Mouse (Mus musculus) T-cell, adult 2 months (primary cell): ENCODE data around the gene Gm42878.

Experiments used
- DNase-seq: peaks from one replicate; pipeline ENCODE4 v3.0.0; 2022; ENCODE audit warnings: low spot score

Gene Gm42878

DNA sequence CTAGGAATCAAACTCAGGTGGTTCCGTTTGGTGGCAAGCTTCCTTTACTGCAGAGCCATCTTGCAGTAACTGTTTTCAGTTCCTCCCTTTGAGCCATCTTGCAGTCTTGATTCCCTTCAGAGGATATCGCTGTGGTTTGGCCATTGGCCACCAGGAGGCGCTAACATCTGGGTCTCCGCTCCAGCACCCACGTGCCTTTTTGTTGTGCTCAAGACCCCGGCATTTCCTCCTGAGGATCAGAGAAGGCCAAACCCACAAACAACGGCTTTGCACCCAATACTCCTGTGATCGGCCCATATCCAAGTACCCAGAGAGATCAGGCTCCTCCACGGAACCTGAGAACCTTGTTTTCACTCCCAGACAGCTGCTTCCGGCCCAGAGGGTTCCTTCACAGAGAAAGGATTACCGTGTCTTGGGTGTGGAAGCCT is 19.2 kb upstream of the Gm42878 start:
- peak; percentile 90 for DNase-seq

DNA sequence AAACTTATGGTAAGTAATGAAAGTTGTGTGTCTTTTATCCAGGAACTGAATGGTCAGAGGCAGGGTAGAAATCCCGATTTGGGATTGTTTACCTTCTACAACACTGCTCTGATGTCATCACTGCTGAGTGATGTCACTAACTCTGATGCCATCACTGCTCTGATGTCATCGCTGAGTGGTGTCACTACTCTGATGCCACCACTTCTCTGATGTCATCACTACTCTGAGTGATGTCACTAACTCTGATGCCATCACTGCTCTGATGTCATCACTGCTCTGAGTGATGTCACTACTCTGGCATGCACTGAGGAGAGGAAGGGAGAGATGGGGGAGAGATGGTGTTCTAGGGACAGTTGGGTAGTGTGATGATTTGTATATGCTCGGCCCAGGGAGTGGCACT is 17.2 kb upstream of the Gm42878 start:
- no peak for DNase-seq

DNA sequence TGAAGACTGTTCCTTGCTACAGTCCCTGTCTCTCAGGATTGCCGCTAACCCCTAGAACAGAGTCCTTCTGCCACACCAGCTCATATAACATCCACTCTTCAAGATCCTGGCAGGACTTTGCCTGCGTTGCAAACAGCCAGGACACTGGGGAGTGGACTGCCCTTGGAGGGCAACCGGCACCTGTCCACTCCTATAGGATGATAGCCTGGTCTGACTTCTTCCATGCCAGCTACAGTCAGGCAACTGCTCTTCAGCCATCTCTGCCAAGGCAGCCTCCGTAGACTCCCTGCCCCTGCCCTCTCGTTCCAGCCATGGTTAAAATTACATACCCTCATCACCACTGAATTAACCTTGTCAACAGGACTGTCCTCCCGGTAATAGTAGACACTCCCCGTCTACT is 3.9 kb upstream of the Gm42878 start:
- DNase-seq, result no peak

DNA sequence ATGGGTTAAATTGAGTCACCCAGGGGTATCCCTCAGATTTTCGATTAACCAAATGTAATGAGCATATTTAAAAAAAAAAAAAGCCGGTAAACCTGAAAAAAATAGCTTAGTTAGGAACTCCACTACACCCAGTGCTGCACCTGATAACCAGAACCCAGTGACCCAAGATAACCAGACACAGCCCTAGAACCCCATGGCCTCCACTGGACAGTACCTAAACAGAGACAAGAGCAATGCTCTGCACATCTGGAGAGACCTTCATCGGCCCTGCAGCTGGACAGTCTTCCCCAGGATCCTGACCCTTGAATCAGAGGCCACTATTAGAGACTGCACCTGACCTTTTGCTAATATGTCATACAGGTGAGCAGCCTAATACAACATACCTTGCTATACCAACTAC is 1.8 kb upstream of the Gm42878 start:
- no peak for DNase-seq

DNA sequence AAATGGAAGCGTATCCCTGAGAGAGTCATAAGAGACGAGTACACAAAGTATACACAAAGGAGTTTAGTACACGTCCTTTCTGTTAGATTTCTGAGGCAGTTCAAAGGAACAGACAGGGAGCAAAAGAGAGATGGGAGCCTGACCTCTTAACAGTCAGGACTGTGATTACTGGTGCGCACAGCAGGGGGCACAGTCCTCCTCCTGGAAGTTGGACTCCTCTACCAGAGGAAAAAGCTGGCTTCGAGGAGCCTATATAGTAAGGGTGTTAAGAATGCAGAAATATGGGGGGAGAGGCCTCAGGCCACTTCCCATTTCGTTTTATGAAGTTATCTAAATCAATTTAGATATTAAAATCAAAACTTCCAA is 1.2 kb upstream of the Gm42878 start:
- peak; percentile 52 for DNase-seq

DNA sequence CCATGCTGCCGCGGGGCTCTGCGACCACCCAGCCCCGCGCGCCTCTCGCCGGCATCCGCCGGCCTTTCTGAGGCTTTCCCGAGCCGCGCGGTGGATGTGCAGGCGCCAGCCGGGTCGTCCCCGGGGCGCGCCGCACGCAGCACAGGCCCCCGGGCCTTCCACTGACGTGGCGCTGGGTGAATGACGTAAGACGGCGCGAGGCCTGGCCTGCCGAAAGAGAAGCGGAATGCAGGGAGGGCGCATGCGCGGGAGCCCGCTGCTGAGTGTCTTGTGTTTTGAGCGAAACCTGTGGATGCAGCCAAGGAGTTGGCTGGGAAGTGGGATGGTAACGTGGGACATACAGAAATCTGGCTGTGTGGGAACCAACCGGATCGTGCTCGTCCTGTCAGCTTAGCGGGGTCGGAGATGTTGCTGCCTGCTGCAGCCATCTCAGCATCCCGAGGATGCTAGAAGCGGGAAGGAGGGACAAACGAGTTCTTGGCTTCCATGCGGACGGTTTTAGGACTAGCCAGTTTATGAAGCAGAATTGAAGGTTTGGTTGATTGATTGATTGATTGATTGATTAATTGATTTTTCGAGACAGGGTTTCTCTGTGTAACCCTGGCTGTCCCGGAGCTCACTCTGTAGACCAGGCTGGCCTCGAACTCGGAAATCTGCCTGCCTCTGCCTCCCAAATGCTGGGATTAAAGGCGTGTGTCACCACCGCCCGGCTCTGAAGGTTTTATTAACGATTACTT is 679 bp upstream of the Gm42878 start, which contains the start of gene Mapkapk5:
Gene Mapkapk5, minus strand, starts transcription at position 113 of the 737 bp plus-strand sequence.
- peak; percentile 96 for DNase-seq

DNA sequence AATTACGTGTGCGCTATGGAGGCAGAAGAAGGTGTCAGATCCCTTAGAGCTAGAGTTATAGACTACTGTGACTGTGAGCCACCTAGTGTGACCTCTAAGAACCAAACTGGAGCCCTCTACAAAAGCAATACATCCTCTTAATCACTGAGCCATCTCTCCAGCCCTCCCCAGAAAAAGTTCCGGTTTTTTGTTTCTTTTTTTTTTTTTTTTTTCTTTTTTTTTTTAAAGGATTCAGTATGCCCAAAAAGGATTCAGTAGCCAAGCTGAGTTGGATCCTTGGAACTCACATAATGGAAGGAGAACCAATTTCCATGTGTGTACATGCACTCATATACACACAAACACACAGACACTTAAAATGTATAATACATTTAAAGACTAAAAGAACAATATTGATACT is 1.9 kb downstream of the Gm42878 start:
- DNase-seq, result no peak

DNA sequence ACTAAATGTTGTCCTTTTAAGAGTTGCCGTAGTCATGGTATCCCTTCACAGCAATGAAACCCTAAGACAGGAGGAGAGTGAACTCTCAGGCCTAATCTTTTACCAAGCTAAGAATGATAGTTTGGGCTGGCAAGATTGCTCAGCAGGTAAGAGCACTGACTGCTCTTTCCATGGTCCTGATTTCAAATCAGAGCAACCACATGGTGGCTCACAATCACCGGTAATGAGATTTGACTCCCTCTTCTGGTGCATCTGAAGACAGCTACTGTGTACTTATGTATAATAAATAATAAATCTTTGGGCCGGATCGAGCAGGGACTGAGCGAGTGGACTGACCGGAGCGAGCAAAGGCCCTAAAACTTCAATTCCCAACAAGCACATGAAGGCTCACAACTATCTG is 4.0 kb downstream of the Gm42878 start:
- no peak for DNase-seq

DNA sequence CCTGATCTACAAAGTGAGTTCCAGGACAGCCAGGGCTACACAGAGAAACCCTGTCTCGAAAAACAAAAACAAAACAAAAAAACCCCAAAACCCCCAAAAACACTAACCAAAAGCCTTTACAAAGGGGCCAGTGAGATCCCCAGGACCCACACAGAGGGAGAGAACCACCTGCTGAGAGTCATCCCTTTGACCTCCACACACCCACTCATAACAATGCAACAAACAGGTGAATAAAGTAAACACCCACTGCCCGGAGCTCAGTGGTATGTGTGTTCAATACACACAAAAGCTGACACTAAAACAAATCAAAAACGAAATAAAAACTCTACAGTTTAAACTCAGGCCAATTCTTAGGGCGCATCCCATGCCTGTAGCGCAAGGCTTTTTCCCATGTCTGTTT is 5.2 kb downstream of the Gm42878 start:
- no peak for DNase-seq

DNA sequence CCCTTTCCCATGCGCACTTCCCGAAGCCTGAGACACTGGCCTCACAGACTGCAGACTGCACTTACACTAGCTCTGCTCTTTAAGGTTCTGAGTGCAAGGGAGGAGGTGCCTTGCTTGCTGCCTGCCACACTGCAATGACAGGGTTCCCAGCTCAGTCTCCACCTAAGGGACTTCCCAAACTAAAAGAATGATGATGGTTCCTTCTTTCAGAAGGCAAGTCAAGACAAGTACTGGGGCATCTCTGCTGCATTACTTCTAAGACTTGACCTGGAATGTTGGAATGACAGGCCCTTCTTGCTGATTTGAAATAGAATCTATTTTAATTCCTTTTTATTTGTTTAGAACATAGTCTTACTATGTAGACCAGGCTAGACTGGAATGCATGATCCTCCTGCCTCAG is 7.7 kb downstream of the Gm42878 start:
- DNase-seq, result no peak

DNA sequence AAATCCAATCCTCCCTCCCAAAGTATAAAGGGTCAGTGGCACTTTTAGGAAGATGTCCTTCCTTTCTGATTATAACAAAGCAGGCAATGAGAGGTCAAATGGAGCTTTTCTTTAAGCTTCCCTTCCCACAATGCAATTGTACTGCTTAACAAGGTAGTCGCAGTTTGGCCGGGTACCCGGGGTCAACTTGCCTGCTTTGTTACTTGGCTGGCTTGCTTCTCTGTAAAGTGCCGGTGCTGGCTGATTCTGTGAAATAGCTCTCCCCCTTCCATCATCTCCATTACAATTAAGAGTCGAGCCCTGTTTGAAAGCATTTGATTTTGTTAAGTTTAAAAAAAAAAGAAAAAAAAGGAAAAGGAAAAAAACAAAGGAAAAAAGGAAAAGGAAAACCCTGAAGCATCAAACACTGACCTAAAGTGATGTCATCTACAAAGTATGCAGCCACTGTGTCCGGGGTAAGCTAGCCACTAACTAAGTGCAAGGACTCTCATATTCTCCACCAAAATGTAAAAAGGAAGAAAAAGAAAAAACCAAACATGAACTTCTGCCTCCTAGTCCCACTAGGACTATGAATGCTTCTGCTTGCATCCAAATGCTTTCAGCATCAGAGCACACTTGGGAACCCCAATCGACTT is 8.2 kb downstream of the Gm42878 start:
- DNase-seq, result no peak

DNA sequence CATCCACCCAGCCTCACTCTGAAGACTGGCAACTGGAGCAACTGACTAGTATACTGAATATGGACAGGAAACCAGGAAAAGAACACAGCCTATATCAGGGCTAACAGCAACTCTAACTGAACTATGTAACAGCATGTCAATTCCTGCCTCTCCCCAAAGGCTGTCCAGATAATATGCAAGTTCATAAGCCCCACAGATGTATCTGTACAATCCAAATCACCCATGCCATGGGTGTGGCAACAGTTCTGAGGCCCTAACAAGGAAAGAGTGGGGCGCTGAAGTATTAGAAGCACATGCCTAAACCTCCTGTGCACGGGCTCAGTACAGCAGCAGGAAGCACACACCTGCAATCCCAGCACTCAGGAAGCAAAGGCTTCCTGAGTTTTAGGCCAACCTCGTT is 10.2 kb downstream of the Gm42878 start:
- DNase-seq, result no peak

DNA sequence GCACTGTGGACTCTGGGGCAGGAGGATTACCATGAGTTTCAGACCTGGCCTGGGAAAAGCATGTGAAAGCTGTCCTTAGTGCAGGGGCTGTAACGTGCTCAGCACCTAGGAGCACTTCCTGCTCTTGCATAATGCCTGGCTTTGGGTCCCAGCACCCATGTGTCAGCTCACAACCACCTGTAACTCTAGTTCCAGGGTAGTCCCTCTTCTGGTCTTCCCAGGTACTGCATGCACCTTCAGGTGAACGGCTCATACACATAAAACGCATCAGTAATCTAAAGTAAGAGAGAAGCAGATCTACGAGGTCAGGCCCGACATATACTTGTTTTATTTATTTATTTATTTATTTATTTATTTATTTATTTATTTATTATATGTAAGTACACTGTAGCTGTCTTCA is 10.8 kb downstream of the Gm42878 start:
- peak; percentile 16 for DNase-seq

DNA sequence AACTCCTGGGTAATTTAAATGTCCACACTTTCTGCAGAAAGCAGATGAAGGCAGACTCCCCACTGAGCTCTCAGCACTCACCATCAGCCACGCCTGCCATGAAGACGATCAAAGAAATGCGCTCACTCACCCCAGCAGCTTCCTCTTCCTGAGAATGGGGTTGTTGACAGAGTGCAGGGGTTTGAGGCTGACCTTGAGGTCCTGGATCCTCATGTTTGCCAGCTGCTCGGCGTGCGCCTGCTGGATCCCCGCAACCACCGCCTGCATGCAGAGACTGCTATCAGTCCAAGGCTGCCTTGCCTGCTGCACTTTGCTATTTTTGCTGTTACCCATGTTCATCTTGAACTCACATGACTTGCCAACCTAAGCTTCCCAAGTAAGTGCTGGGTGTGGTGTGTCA is 18.3 kb downstream of the Gm42878 start:
- no peak for DNase-seq

DNA sequence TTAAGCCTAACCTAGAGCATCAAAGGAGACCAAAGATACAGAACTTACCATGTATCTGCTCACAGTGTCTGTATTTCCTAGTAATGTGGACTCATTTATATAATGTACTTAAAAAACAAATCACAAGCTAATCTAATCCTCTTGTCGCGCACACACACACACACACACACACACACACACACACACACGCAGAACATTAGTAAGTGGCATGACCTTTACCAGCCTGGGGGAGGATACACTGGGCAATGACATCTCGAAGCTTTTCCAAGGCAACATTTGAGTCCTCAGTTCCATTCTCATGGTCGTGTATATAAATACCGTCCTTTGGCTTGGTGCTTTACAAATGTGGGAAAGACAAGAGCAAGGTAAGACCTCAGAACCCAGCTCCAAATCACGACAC is 18.8 kb downstream of the Gm42878 start:
- DNase-seq, result no peak

DNA sequence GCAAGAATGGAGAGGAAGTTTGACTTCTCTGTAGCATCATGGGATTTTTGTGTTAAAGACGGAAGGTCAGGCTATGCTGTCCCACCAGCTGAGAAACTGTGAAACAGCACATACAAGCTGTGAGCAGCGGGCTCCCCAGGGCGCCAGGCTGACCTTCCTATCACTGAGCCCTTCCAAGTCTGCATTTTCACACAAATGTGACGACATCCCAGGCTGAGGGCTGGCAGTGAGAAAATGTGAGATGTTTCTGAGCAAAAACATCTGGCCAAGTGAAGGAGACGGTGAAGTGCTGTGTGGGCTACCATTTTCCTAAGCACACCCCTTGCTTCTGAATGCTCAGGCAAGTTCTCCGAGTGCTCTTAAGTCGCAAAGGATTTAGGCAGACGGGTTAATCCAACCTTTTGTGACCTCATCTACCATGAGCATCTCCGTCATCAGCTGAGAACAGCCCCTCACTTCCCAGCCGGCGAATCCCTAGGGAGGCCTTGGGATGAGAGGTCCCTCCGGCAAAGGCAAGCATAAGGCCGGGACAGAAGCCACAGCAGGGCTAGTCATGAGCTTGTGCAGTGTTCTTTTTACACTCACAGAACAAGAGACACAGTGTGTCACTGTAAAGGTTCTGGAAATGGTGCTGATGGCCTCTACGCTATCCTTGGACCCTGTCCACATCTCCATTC is 19.4 kb downstream of the Gm42878 start:
- no peak for DNase-seq

DNA sequence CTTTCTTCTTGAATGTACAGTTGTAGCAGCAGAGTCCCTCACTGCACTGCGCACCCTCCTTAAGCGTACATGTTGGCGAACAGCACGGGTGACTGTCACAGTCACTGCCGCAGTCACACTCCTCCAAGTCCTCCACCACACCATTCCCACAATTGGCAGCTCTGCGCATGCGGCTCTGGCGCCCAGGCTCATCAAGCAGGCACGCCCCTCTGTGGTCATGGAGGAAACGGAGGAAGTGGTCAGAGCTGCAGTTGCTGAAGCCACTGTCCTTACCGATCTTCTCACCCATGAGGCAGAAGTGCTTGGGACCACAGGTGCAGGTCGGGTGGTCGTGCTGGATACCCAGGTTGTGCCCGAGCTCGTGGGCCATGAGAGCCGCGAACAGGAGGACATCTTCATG is 25.5 kb downstream of the Gm42878 start:
- DNase-seq, result peak; percentile 20

DNA sequence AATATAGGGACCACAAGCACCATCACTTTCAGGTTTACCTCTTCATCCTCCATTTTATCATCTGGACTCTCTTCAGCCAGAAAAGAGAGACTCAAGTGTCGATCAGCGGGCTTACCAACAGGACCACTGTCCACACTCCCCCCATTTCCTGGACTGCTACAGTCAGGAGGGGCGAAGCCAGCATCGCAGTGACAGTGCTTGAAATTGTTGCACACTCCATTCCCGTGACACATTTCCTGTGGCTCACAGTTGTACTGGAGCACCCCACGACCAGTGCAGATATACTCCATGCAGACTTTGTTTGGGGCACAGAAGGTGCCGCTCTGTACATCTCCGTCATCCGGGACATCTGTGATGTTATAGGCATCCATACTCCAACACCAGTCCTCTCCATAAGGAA is 26.3 kb downstream of the Gm42878 start:
- DNase-seq, result no peak

DNA sequence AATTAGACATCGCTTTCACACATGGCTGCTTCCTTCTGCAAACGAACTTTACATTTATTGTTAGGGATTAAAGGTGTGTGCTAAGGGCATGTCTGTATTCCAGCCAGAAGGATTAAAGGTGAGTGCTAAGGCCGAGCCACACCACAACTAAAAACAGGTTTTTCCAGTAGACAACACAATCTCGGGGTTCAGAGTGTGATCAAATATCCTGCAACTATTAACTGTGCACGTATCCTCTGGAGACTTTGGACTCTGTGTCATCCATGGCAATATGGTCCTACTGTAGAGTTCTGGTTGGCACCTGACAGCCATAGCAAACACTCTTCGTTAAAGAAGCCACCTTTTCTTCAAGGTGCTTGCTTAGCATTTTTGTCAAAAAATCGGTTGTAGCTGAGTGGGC is 35.3 kb downstream of the Gm42878 start:
- no peak for DNase-seq

DNA sequence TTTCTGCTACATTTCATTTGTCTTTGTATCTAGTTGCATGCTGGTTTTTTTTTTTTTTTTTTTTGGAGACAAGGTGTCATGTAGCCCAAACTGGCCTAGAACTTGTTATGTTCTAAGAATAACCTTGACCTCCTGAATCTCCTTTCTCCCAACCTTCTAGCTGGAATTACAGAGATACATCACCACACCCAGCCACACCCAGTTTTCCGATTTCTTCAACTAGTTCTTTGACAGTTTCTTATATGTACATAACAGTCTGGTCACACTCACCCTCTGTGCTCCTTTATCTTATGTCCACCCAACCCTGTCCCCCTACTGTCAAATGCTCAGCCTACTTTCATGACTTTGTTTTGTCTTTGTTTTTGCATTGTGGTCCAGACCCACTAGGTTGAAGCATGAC is 38.4 kb downstream of the Gm42878 start:
- DNase-seq, result no peak

DNA sequence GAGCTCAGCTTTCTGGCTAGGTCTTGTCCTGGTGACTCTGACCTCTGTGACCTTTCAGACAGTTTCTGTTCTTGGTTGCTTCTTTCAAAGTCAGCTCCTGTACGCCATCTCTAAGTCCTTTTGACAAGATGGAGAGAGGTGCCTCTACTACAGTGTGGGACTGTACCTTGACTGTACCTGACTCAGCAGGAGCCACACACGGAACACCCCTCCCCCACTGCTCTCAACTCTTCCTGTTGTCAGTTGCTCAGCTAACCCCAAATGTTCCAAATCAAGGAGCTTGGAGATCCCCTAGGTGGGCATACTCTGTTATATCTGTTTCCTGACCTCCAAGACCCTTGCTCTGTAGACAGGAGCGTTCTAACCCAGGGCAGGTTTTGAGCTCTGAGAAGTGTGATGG is 42.1 kb downstream of the Gm42878 start, which contains the start of gene Adam1b:
Gene Adam1b, minus strand, starts transcription at position 205 of the 400 bp plus-strand sequence.
- DNase-seq, result no peak

DNA sequence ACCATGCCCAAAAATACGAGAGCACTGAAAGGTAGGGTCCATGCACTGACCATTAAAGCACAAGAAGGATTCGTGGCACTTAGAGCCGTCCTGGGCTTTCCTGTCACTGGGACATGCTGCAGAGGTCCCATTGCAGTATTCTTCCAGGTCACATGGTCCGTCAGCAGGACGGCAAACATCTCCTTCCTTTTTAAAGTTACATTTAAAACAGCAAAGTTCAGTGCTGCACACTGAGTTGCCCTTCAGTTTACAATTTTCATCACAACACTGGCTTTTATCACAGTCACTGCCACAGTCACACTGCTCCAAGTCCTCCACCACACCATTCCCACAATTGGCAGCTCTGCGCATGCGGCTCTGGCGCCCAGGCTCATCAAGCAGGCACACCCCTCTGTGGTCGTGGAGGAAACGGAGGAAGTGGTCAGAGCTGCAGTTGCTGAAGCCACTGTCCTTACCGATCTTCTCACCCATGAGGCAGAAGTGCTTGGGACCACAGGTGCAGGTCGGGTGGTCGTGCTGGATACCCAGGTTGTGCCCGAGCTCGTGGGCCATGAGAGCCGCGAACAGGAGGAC is 43.8 kb downstream of the Gm42878 start:
- peak; percentile 6 for DNase-seq

DNA sequence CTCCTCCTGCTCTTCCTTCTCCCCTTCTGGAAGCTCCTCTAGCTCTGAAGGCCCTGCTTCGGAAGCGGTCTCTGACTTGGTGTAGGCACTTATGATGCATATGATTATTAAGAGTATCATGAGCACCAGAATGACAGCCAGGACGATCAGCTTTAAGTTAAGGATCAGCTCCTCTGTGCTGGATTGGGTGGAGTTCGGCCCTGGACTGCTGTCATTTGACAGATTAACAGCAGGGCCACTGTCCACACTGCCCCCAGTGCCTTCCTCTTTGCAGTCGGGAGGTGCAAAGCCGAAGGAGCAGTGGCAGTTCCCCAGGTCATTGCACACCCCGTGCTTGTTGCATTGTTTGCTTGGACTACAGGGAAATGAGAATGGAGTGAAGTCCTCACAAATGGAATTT is 44.6 kb downstream of the Gm42878 start:
- no peak for DNase-seq
